Mouse (Mus musculus) intestine, embryonic 16.5 days (tissue): ENCODE measurements around the gene Spag16. TPM values are rescaled to one million over a fixed set of nuclear protein-coding genes. Genes with fewer than 3 reads are reported as not detected.

Source experiments
- ATAC-seq: fragments of 200-750 bp; cut with Nextera tagmentation; 2 replicates; pipeline ENCODE4 v1.8.0; 2017; ENCODE audit warnings: moderate TSS enrichment, moderate library complexity
- H3K27ac ChIP-seq: fragments of 300-500 bp; sonication (generic); 2 replicates; pipeline ENCODE4 v1.5.1; 2014; ENCODE audit warnings: mild to moderate bottlenecking, low read length
- H3K27me3 ChIP-seq: fragments of 300-500 bp; sonication (generic); replicated peaks from 2 replicates; pipeline ENCODE4 v1.6.1; 2014; ENCODE audit warnings: low read length, control low read depth, mixed read lengths; ENCODE audit not compliant: control insufficient read depth, insufficient read depth
- H3K36me3 ChIP-seq: fragments of 300-500 bp; sonication (generic); 2 replicates; pipeline ENCODE4 v1.6.1; 2014; ENCODE audit warnings: low read length, control low read depth; ENCODE audit not compliant: control insufficient read depth, insufficient read depth
- H3K4me1 ChIP-seq: fragments of 300-500 bp; sonication (generic); 2 replicates; pipeline ENCODE4 v1.6.1; 2014; ENCODE audit warnings: low read length, control low read depth, mixed read lengths; ENCODE audit not compliant: control insufficient read depth, insufficient read depth
- H3K4me2 ChIP-seq: fragments of 300-500 bp; sonication (generic); 2 replicates; pipeline ENCODE4 v1.6.1; 2014; ENCODE audit warnings: low read depth, low read length, control low read depth
- H3K4me3 ChIP-seq: fragments of 300-500 bp; sonication (generic); 2 replicates; pipeline ENCODE4 v1.5.1; 2014; ENCODE audit warnings: mild to moderate bottlenecking, low read length
- H3K9ac ChIP-seq: fragments of 300-500 bp; sonication (generic); 2 replicates; pipeline ENCODE4 v1.6.1; 2014; ENCODE audit warnings: low read depth, low read length
- H3K9me3 ChIP-seq: fragments of 300-500 bp; sonication (generic); 2 replicates; pipeline ENCODE4 v1.6.1; 2016; ENCODE audit warnings: low read length, control low read depth; ENCODE audit not compliant: control insufficient read depth
- WGBS: fragments of 180-500 bp; shearing (Covaris S2); extraction: QIAGEN DNeasy Blood & Tissue Kit; methylation state at CpG from one replicate; pipeline ENCODE4 v1.1.7; 2014; 5-methylcytosine and 5-hydroxymethylcytosine counted together
- polyA plus RNA-seq: library from polyadenylated mRNA; unstranded; fragments of >200 nt; fragmentation: Nextera tagmentation; extraction: Ambion mirVana; gene quantifications from 2 replicates; pipeline ENCODE4 v1.2.1, GENCODE M21; 2015

The Spag16 gene
- polyA plus RNA-seq, 1 experiment from 2014 or later, result 0.09 TPM

- H3K27me3 ChIP-seq, result no peaks in the 10 kb centered on the region
- no peaks in the 10 kb centered on the region for H3K9me3 ChIP-seq
- H3K4me1 ChIP-seq, result no peaks in the 10 kb centered on the region
- no peak for ATAC-seq
- 71% methylated on average over 4 of the region's 4 CpGs for WGBS
- H3K4me2 ChIP-seq, result no peak overlapping the region
- H3K9ac ChIP-seq, result no peak overlapping the region
- no peak overlapping the region for H3K4me3 ChIP-seq
- no peak overlapping the region for H3K27ac ChIP-seq
- H3K36me3 ChIP-seq, result no peaks in the 10 kb centered on the region
Measured at GRCm38 (mm10) chr1:70320951-70321350, 494.2 kb downstream of the Spag16 start.

- no peaks in the 10 kb centered on the region for H3K4me1 ChIP-seq
- no peak for ATAC-seq
- no peak overlapping the region for H3K9ac ChIP-seq
- H3K4me2 ChIP-seq, result no peak overlapping the region
- no peak overlapping the region for H3K4me3 ChIP-seq
- WGBS, result 61% methylated on average over 2 of the region's 2 CpGs
- H3K9me3 ChIP-seq, result no peaks in the 10 kb centered on the region
- no peaks in the 10 kb centered on the region for H3K27me3 ChIP-seq
- no peaks in the 10 kb centered on the region for H3K36me3 ChIP-seq
- H3K27ac ChIP-seq, result no peak overlapping the region
Measured at GRCm38 (mm10) chr1:70346179-70346578, 519.4 kb downstream of the Spag16 start.

- H3K9ac ChIP-seq, result no peak overlapping the region
- no peaks in the 10 kb centered on the region for H3K36me3 ChIP-seq
- H3K9me3 ChIP-seq, result no peaks in the 10 kb centered on the region
- 73% methylated on average over 3 of the region's 3 CpGs for WGBS
- H3K27ac ChIP-seq, result no peak overlapping the region
- H3K4me1 ChIP-seq, result no peaks in the 10 kb centered on the region
- no peaks in the 10 kb centered on the region for H3K27me3 ChIP-seq
- H3K4me3 ChIP-seq, result no peak overlapping the region
- H3K4me2 ChIP-seq, result no peak overlapping the region
- no peak for ATAC-seq
Measured at GRCm38 (mm10) chr1:70351371-70351770, 524.6 kb downstream of the Spag16 start.

GRCm38 (mm10) chr1:70354014-70354413, 527.2 kb downstream of the Spag16 start:
- ATAC-seq, result no peak

GRCm38 (mm10) chr1:70371721-70372120, 545.0 kb downstream of the Spag16 start:
- Histone ChIP-seq H3K9me3 (no peaks in the 10 kb centered on the region), H3K4me2 (no peak overlapping the region), H3K4me3 (no peak overlapping the region), H3K27ac (no peak overlapping the region), H3K4me1 (no peaks in the 10 kb centered on the region), H3K9ac (no peak overlapping the region), H3K27me3 (no peaks in the 10 kb centered on the region), H3K36me3 (no peaks in the 10 kb centered on the region)
- WGBS, result 71% methylated on average over 4 of the region's 4 CpGs
- ATAC-seq, result no peak

More at GRCm38 (mm10) chr1:70354014-70354413, 527.2 kb downstream of the Spag16 start:
- Histone ChIP-seq H3K4me3 (no peak overlapping the region), H3K9me3 (no peaks in the 10 kb centered on the region), H3K36me3 (no peaks in the 10 kb centered on the region), H3K9ac (no peak overlapping the region), H3K4me2 (no peak overlapping the region), H3K4me1 (no peaks in the 10 kb centered on the region), H3K27ac (no peak overlapping the region), H3K27me3 (no peaks in the 10 kb centered on the region)

GRCm38 (mm10) chr1:70380096-70380495, 553.3 kb downstream of the Spag16 start:
- ATAC-seq, result no peak
- Histone ChIP-seq H3K27me3 (no peaks in the 10 kb centered on the region), H3K4me2 (no peak overlapping the region), H3K36me3 (no peaks in the 10 kb centered on the region), H3K9me3 (no peaks in the 10 kb centered on the region), H3K9ac (no peak overlapping the region), H3K4me3 (no peak overlapping the region), H3K4me1 (no peaks in the 10 kb centered on the region), H3K27ac (no peak overlapping the region)
- 79% methylated on average over 7 of the region's 7 CpGs for WGBS

GRCm38 (mm10) chr1:70442209-70443080, 615.7 kb downstream of the Spag16 start:
- Histone ChIP-seq H3K36me3 (no peaks in the 10 kb centered on the region), H3K4me2 (no peak overlapping the region), H3K9me3 (no peaks in the 10 kb centered on the region), H3K27me3 (no peaks in the 10 kb centered on the region), H3K27ac (no peak overlapping the region), H3K9ac (no peak overlapping the region), H3K4me3 (no peak overlapping the region), H3K4me1 (no peaks in the 10 kb centered on the region)
- no peak for ATAC-seq
- 72% methylated on average over 9 of the region's 9 CpGs for WGBS

- H3K4me2 ChIP-seq, result no peak overlapping the region
- ATAC-seq, result no peak
- H3K36me3 ChIP-seq, result no peaks in the 10 kb centered on the region
- H3K9me3 ChIP-seq, result no peaks in the 10 kb centered on the region
- no peaks in the 10 kb centered on the region for H3K4me1 ChIP-seq
- no peak overlapping the region for H3K4me3 ChIP-seq
- H3K27me3 ChIP-seq, result no peaks in the 10 kb centered on the region
- WGBS, result 78% methylated on average over 1 of the region's 1 CpGs
- H3K9ac ChIP-seq, result no peak overlapping the region
- H3K27ac ChIP-seq, result no peak overlapping the region
Measured at GRCm38 (mm10) chr1:70479864-70480263, 653.1 kb downstream of the Spag16 start.

- Histone ChIP-seq H3K9ac (no peak overlapping the region), H3K27ac (no peak overlapping the region), H3K36me3 (no peaks in the 10 kb centered on the region), H3K4me3 (no peak overlapping the region), H3K27me3 (no peaks in the 10 kb centered on the region), H3K9me3 (no peaks in the 10 kb centered on the region), H3K4me1 (no peaks in the 10 kb centered on the region), H3K4me2 (no peak overlapping the region)
- no peak for ATAC-seq
Measured at GRCm38 (mm10) chr1:70518918-70519317, 692.1 kb downstream of the Spag16 start.

GRCm38 (mm10) chr1:70527134-70527533, 700.4 kb downstream of the Spag16 start:
- 71% methylated on average over 2 of the region's 2 CpGs for WGBS

More at GRCm38 (mm10) chr1:70527134-70527533, 700.4 kb downstream of the Spag16 start:
- ATAC-seq, result no peak
- Histone ChIP-seq H3K36me3 (no peaks in the 10 kb centered on the region), H3K27ac (no peak overlapping the region), H3K9me3 (no peaks in the 10 kb centered on the region), H3K4me2 (no peak overlapping the region), H3K4me1 (no peaks in the 10 kb centered on the region), H3K27me3 (no peaks in the 10 kb centered on the region), H3K4me3 (no peak overlapping the region), H3K9ac (no peak overlapping the region)
